8 mouse cellular contexts compared by ENCODE assay signal in the genomic region with DNA sequence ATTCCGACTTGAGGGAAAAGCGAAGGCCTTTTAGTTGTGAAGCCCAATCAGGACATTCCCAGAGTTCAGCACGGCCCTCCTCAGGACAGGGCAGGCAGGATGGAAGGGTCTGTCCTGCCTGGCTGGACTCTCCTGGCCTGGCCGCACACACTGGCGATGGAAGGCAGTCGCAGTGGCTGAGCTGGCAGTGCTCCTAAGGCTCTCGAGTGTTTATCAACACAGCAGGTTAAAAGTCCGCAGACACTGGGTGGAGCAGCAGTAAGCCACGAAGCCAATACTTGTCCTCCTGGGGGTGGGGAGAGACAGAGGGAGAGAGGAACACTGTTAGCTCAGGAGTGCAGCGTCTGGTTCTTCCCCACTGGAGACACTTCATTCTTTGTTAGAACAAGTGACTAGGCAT.
DNase-seq lines count a peak whose midpoint lies in the region; ATAC-seq lines count a peak whose summit lies in the region.
"Had no signal": no experiment of that assay in that cellular context is flagged by ENCODE, and none has a peak within 500 bp of the region (broad histone marks: within the 10 kb centered on the region; RNA-seq: fewer than 3 reads in every experiment).

No protein-coding gene starts in this region.

- peak; percentile 78 for ATAC-seq in liver, embryonic 16.5 days (ENCODE audit: low read depth)
- no peak for ATAC-seq in liver, embryonic 11.5 days (replicated peaks; ENCODE audit: low FRiP score)
- ATAC-seq in heart, embryonic 13.5 days (ENCODE audit: extremely low read depth, insufficient number of reproducible peaks, low FRiP score, low TSS enrichment), result no peak

- DNase-seq in liver, embryonic 11.5 days (ENCODE audit: low spot score), result no peak
- DNase-seq in kidney, postnatal 36 days, result peak; percentile 85 to 90
- peak; percentile 48 for DNase-seq in testis, postnatal 10 days (ENCODE audit: low spot score)
- no peak for DNase-seq in layer of hippocampus, adult 18-20 months (ENCODE audit: low spot score in 2 of 2)
- DNase-seq in embryo, embryonic 11 days, result no peak
- DNase-seq: left cerebral cortex, postnatal 4 days had no signal

- 56% methylated on average over 10 of the region's 10 CpGs for WGBS in liver, embryonic 16.5 days (ENCODE audit: insufficient replicate concordance)
- WGBS in liver, embryonic 11.5 days, result 56% methylated on average over 10 of the region's 10 CpGs
- WGBS in heart, embryonic 13.5 days, result 27% methylated on average over 10 of the region's 10 CpGs

- H3K27ac ChIP-seq in liver, embryonic 16.5 days (ENCODE audit: low read length), result no peak overlapping the region
- no peak overlapping the region for H3K27ac ChIP-seq in liver, embryonic 11.5 days (ENCODE audit: low read depth, low read length)
- peak overlapping the region; percentile 46 for H3K27ac ChIP-seq in heart, embryonic 13.5 days (replicated peaks)

- H3K9ac ChIP-seq in liver, embryonic 16.5 days (ENCODE audit: low read depth, low read length), result no peak overlapping the region
- no peak overlapping the region for H3K9ac ChIP-seq in liver, embryonic 11.5 days (ENCODE audit: low read depth, low read length)
- H3K9ac ChIP-seq in heart, embryonic 13.5 days, result no peak overlapping the region

- H3K36me3 ChIP-seq in liver, embryonic 16.5 days (ENCODE audit: control insufficient read depth, insufficient read depth), result no peaks in the 10 kb centered on the region
- H3K36me3 ChIP-seq in liver, embryonic 11.5 days (ENCODE audit: control insufficient read depth, insufficient read depth, low read length), result no peaks in the 10 kb centered on the region
- H3K36me3 ChIP-seq in heart, embryonic 13.5 days, result no peaks in the 10 kb centered on the region

- no peaks in the 10 kb centered on the region; the same call in none of the 2 replicates for H3K4me1 ChIP-seq in liver, embryonic 16.5 days (ENCODE audit: control insufficient read depth, low read depth, low read length)
- H3K4me1 ChIP-seq in liver, embryonic 11.5 days (replicated peaks; ENCODE audit: control insufficient read depth, insufficient read depth, low read length), result no peaks in the 10 kb centered on the region
- peaks cover 16% of the 10 kb centered on the region for H3K4me1 ChIP-seq in heart, embryonic 13.5 days

- H3K9me3 ChIP-seq in liver, embryonic 16.5 days (replicated peaks; ENCODE audit: control insufficient read depth, low read length), result no peaks in the 10 kb centered on the region
- no peaks in the 10 kb centered on the region for H3K9me3 ChIP-seq in liver, embryonic 11.5 days (ENCODE audit: control insufficient read depth, low read length)
- H3K9me3 ChIP-seq in heart, embryonic 13.5 days, result no peaks in the 10 kb centered on the region

- H3K27me3 ChIP-seq in liver, embryonic 16.5 days (ENCODE audit: control insufficient read depth, insufficient read depth, low read depth, low read length), result no peaks in the 10 kb centered on the region
- H3K27me3 ChIP-seq in liver, embryonic 11.5 days (replicated peaks; ENCODE audit: control insufficient read depth, insufficient read depth, low read length), result no peaks in the 10 kb centered on the region
- H3K27me3 ChIP-seq in heart, embryonic 13.5 days (replicated peaks), result no peaks in the 10 kb centered on the region

- no peak overlapping the region for H3K4me3 ChIP-seq in liver, embryonic 16.5 days (ENCODE audit: low read depth, low read length)
- H3K4me3 ChIP-seq in liver, embryonic 11.5 days (ENCODE audit: low read depth, low read length), result no peak overlapping the region
- no peak overlapping the region for H3K4me3 ChIP-seq in heart, embryonic 13.5 days

- no peak overlapping the region for H3K4me2 ChIP-seq in liver, embryonic 16.5 days (ENCODE audit: low read depth, low read length)
- no peak overlapping the region for H3K4me2 ChIP-seq in liver, embryonic 11.5 days
- H3K4me2 ChIP-seq in heart, embryonic 13.5 days, result peak overlapping the region; percentile 24; the same call in 1 of the 2 replicates

Comparison
In these comparisons a context has a peak if more than half of its experiments do, and no peak if none do; other contexts are left out.
1. DNase-seq: peak in kidney, postnatal 36 days (2 of 2) and testis, postnatal 10 days (single experiment); none in liver, embryonic 11.5 days (single experiment), layer of hippocampus, adult 18-20 months (0 of 2) and embryo, embryonic 11 days (single experiment).